Mouse (Mus musculus) limb, embryonic 14.5 days (tissue): ENCODE measurements around the gene Atp7a. TPM values are rescaled to one million over a fixed set of nuclear protein-coding genes. Genes with fewer than 3 reads are reported as not detected.
"Not testable (repeated sequence)": the region's sequence is repeated elsewhere in the genome, so short reads cannot be mapped to it uniquely, and the experiment has no call there.

Experiments
- ATAC-seq: fragments of 200-750 bp; cut with Nextera tagmentation; 2 replicates; pipeline ENCODE4 v1.8.0; 2017; ENCODE audit warnings: low read depth, moderate number of reproducible peaks, moderate TSS enrichment; ENCODE audit not compliant: low FRiP score
- DNase-seq: peaks from one replicate; pipeline ENCODE4 v3.0.0-alpha.2; 2015; ENCODE audit warnings: low spot score
- H3K27ac ChIP-seq: fragments of 300-500 bp; sonication (generic); replicated peaks from 2 replicates; pipeline ENCODE4 v1.5.1; 2014; ENCODE audit warnings: low read depth, mild to moderate bottlenecking, low read length, moderate library complexity, mixed read lengths
- H3K27me3 ChIP-seq: fragments of 300-500 bp; sonication (generic); 2 replicates; pipeline ENCODE4 v1.6.1; 2014; ENCODE audit warnings: low read length, mixed read lengths; ENCODE audit not compliant: control insufficient read depth, insufficient read depth
- H3K36me3 ChIP-seq: fragments of 300-500 bp; sonication (generic); 2 replicates; pipeline ENCODE4 v1.6.1; 2014; ENCODE audit warnings: mild to moderate bottlenecking, low read length, moderate library complexity, mixed read lengths; ENCODE audit not compliant: control insufficient read depth, insufficient read depth
- H3K4me1 ChIP-seq: fragments of 300-500 bp; sonication (generic); 2 replicates; pipeline ENCODE4 v1.6.1; 2014; ENCODE audit warnings: antibody characterized with exemption, low read length, mixed read lengths; ENCODE audit not compliant: control insufficient read depth, insufficient read depth
- H3K4me2 ChIP-seq: fragments of 300-500 bp; sonication (generic); replicated peaks from 2 replicates; pipeline ENCODE4 v1.6.1; 2014; ENCODE audit warnings: low read depth, mild to moderate bottlenecking, low read length, moderate library complexity; ENCODE audit not compliant: severe bottlenecking
- H3K4me3 ChIP-seq: fragments of 300-500 bp; sonication (generic); replicated peaks from 2 replicates; pipeline ENCODE4 v1.5.1; 2014; ENCODE audit warnings: low read length
- H3K9ac ChIP-seq: fragments of 300-500 bp; sonication (generic); 2 replicates; pipeline ENCODE4 v1.6.1; 2014; ENCODE audit warnings: mild to moderate bottlenecking, low read depth, low read length, moderate library complexity; ENCODE audit not compliant: severe bottlenecking
- H3K9me3 ChIP-seq: fragments of 300-500 bp; sonication (generic); 2 replicates; pipeline ENCODE4 v1.6.1; 2016; ENCODE audit warnings: low read length; ENCODE audit not compliant: control insufficient read depth
- POLR2A ChIP-seq: fragments of 200-500 bp; IDR thresholded peaks from 2 replicates; pipeline ENCODE4 v1.8.0; 2012; ENCODE audit warnings: inconsistent platforms, mild to moderate bottlenecking, moderate library complexity, borderline replicate concordance; ENCODE audit not compliant: insufficient read depth, insufficient read length; ENCODE audit errors: extremely low read depth
- WGBS: fragments of 180-500 bp; shearing (Covaris S2); extraction: QIAGEN DNeasy Blood & Tissue Kit; methylation state at CpG from one replicate; pipeline ENCODE4 v1.1.7; 2014; 5-methylcytosine and 5-hydroxymethylcytosine counted together
- polyA plus RNA-seq, 2 experiments: library from polyadenylated mRNA; depleted of rRNA in 1 of 2; stranded (reverse) in 1 of 2; unstranded in 1 of 2; fragments of >200 nt; fragmentation: Nextera tagmentation in 1 of 2; extraction: Ambion mirVana in 1 of 2; gene quantifications; 2 replicates each; pipeline versions ENCODE4 v1.2.1 to v1.2.3; 2012 to 2014

Atp7a gene
- polyA plus RNA-seq, 2 experiments: 10.3 to 30.0 TPM

DNA sequence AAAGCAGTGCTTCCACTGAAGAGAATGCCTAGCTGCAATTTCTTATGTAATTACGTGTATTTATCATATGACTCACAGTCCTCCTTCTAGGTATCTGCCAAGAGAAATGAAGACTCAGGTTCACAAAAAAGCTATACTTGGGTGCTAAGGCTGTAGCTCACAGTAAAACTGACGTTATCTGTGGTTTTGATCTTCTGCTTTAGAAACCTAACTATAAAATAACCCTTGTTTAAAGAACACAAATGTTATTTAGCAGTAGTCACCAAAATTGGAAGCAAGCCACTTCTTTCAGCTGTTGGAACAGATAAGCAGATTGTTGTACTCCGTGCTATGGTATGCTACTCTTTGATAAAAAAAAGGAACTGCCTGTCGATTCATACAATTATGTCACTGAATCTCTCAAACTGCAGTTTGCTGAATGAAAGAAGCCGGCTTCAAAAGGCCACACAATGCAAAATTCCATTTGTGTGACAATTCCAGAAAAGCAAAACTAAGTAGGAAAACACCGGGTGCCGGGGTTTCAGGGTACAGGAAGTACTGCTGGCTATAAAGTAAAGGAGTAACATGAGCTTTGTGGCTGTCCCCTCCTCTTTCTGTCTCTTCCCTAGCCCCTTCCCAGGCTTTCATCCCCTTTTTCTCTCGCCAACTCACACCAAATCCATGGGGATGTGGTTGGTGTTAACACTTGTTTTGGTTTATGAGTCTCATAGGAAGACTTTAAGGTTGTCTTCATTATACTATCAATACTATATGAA lies 17.0 kb downstream of the Atp7a start:
- 44% methylated on average over 8 of the region's 8 CpGs for WGBS
- no peak overlapping the region for H3K4me2 ChIP-seq

DNA sequence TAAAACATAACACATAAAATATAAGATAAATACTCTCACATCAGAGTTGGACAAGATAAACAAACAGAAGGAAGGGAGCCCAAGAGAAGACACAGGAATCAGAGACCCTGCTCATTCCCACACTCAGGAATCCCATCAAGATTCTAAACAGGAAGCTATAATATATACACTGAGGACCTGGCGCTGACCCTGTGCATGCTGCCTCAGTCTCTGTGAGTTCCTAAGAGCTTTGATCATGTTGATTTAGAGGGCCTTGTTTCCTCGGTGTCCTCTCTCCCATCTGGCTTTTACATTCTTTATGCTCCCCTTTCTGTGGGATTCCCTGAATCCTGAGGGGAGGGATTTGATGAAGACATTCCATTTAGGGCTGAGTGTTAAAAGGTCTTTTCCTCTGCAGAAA lies 18.4 kb downstream of the Atp7a start:
- Histone ChIP-seq H3K4me2 (no peak overlapping the region), H3K9me3 (no peaks in the 10 kb centered on the region), H3K9ac (no peak overlapping the region), H3K27me3 (no peaks in the 10 kb centered on the region), H3K4me1 (no peaks in the 10 kb centered on the region; the same call in 1 of the 2 replicates), H3K4me3 (no peak overlapping the region), H3K36me3 (no peaks in the 10 kb centered on the region), H3K27ac (no peak overlapping the region)
- no peak for TF ChIP-seq POLR2A
- 29% methylated on average over 2 of the region's 2 CpGs for WGBS
- DNase-seq (no peak), ATAC-seq (no peak)

More for the DNA sequence above, 17.0 kb downstream of the Atp7a start:
- no peak for TF ChIP-seq POLR2A
- peak; percentile 33 for DNase-seq
- Histone ChIP-seq H3K4me3 (no peak overlapping the region), H3K36me3 (no peaks in the 10 kb centered on the region), H3K4me1 (no peaks in the 10 kb centered on the region; the same call in 1 of the 2 replicates), H3K27me3 (no peaks in the 10 kb centered on the region), H3K27ac (no peak overlapping the region), H3K9ac (no peak overlapping the region), H3K9me3 (no peaks in the 10 kb centered on the region)
- ATAC-seq: no peak

DNA sequence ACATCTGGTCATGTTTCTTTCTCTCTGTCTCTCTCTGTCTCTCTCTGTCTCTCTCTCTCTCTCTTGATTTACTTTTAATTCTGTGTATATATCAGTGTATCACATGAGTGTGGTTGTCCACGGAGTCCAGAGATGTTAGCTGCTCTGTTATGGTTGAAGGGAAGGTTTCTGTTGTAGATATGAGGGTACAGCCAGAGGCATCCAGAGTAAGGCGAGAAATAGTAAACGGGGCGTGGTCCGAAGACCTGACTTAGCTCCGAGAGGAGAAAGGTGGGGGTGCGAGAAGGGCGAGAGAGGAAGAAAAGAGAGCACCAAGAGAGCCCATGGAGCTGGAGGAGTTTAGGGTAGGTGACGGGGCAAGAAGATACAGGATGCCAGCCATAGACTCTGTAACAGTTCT lies 18.9 kb downstream of the Atp7a start:
- ATAC-seq (no peak), DNase-seq (no peak)
- Histone ChIP-seq H3K4me1 (no peaks in the 10 kb centered on the region; the same call in 1 of the 2 replicates), H3K27ac (no peak overlapping the region), H3K4me3 (no peak overlapping the region), H3K9ac (no peak overlapping the region), H3K4me2 (no peak overlapping the region), H3K9me3 (no peaks in the 10 kb centered on the region), H3K36me3 (no peaks in the 10 kb centered on the region), H3K27me3 (no peaks in the 10 kb centered on the region)
- TF ChIP-seq POLR2A: no peak
- 51% methylated on average over 9 of the region's 9 CpGs for WGBS

DNA sequence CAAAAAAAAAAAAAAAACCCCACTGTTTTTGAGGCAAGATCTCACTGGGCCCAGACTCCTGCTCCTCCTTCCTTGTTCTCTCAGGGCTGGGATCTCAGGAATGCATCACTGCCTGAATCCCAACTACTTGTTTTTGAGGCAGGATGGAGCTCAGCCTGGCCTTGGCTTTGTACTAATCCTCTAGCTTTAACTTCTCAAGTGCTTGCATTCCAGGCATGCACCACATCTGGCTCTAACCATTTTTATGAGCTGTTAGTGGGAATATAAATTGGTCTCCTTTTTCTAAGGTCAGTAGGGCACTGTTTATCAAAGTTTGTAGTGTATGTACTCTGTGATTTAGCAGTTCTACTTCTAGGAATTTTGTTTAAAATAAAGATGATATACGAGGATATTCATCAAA lies 21.1 kb downstream of the Atp7a start:
- DNase-seq (no peak), ATAC-seq (peak; percentile 67; the same call in 1 of the 2 replicates)
- TF ChIP-seq POLR2A: no peak
- no peak overlapping the region for H3K4me3 ChIP-seq
- no peak overlapping the region for H3K27ac ChIP-seq
- no peak overlapping the region for H3K9ac ChIP-seq
- no peaks in the 10 kb centered on the region for H3K27me3 ChIP-seq
- no peak overlapping the region for H3K4me2 ChIP-seq
- H3K4me1 ChIP-seq: no peaks in the 10 kb centered on the region; the same call in 1 of the 2 replicates
- WGBS: 17% methylated on average over 1 of the region's 1 CpGs
- no peaks in the 10 kb centered on the region for H3K36me3 ChIP-seq
- no peaks in the 10 kb centered on the region for H3K9me3 ChIP-seq

DNA sequence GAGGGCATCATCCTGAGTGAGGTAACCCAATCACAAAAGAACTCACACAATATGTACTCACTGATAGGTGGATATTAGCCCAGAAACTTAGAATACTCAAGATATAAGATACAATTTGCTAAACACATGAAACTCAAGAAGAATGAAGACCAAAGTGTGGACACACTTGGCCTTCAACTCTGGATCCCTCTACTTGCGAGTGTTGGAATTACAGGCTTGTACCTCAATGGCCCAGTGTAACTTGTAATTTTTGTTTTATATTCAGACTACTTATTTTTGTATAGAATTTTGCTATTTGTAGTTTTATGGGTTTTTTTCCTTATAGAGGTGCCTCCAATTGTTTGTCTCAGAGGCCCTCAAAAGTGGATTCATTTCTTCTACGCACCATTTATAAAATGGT lies 50.8 kb downstream of the Atp7a start:
- not testable (repeated sequence) for DNase-seq, H3K4me3 ChIP-seq, H3K27ac ChIP-seq, H3K9ac ChIP-seq, ATAC-seq, H3K4me1 ChIP-seq, H3K4me2 ChIP-seq, H3K27me3 ChIP-seq, H3K36me3 ChIP-seq, H3K9me3 ChIP-seq
- 93% methylated on average over 2 of the region's 2 CpGs for WGBS
